Mouse (Mus musculus) neural tube, embryonic 14.5 days (tissue): ENCODE data around the gene Cd300lf. TPM values are rescaled to one million over a fixed set of nuclear protein-coding genes. Genes with fewer than 3 reads are reported as not detected.
A peak's percentile ranks its signal among the peaks of the same experiment; 100 is the strongest.

Experiments used
- ATAC-seq: fragments of 200-750 bp; cut with Nextera tagmentation; 2 replicates; pipeline ENCODE4 v1.8.0; 2017; ENCODE audit warnings: low read depth, mild to moderate bottlenecking, moderate TSS enrichment, moderate library complexity
- H3K27ac ChIP-seq: fragments of 300-500 bp; sonication (generic); 2 replicates; pipeline ENCODE4 v1.5.1; 2014; ENCODE audit warnings: low read depth, mild to moderate bottlenecking, control low read depth, low read length, moderate library complexity, mixed read lengths
- H3K27me3 ChIP-seq: fragments of 300-500 bp; sonication (generic); 2 replicates; pipeline ENCODE4 v1.6.1; 2014; ENCODE audit warnings: low read length; ENCODE audit not compliant: control insufficient read depth, insufficient read depth
- H3K36me3 ChIP-seq: fragments of 300-500 bp; sonication (generic); 2 replicates; pipeline ENCODE4 v1.6.1; 2014; ENCODE audit warnings: low read length, mixed read lengths; ENCODE audit not compliant: control insufficient read depth, insufficient read depth
- H3K4me1 ChIP-seq: fragments of 300-500 bp; sonication (generic); 2 replicates; pipeline ENCODE4 v1.6.1; 2014; ENCODE audit warnings: low read length; ENCODE audit not compliant: control insufficient read depth, insufficient read depth
- H3K4me2 ChIP-seq: fragments of 300-500 bp; sonication (generic); 2 replicates; pipeline ENCODE4 v1.6.1; 2014; ENCODE audit warnings: mild to moderate bottlenecking, low read depth, low read length, control low read depth
- H3K4me3 ChIP-seq: fragments of 300-500 bp; sonication (generic); 2 replicates; pipeline ENCODE4 v1.5.1; 2014; ENCODE audit warnings: low read depth, low read length, control low read depth, mixed read lengths
- H3K9ac ChIP-seq: fragments of 300-500 bp; sonication (generic); replicated peaks from 2 replicates; pipeline ENCODE4 v1.6.1; 2014; ENCODE audit warnings: low read depth, mild to moderate bottlenecking, control low read depth, low read length, mixed read lengths
- H3K9me3 ChIP-seq: fragments of 300-500 bp; sonication (generic); 2 replicates; pipeline ENCODE4 v1.6.1; 2016; ENCODE audit warnings: low read length; ENCODE audit not compliant: control insufficient read depth
- WGBS: fragments of 180-500 bp; shearing (Covaris S2); extraction: QIAGEN DNeasy Blood & Tissue Kit; methylation state at CpG from one replicate; pipeline ENCODE4 v1.1.7; 2014; 5-methylcytosine and 5-hydroxymethylcytosine counted together
- polyA plus RNA-seq: library from polyadenylated mRNA; unstranded; fragments of >200 nt; fragmentation: Nextera tagmentation; extraction: Ambion mirVana; gene quantifications from 2 replicates; pipeline ENCODE4 v1.2.1, GENCODE M21; 2014

Gene Cd300lf
- polyA plus RNA-seq, 1 experiment from 2014 or later, result 0.11 TPM

GRCm38 (mm10) chr11:115172825-115173287 is 39.1 kb upstream of the Cd300lf start:
- Histone ChIP-seq H3K27me3 (no peaks in the 10 kb centered on the region), H3K9ac (no peak overlapping the region), H3K36me3 (no peaks in the 10 kb centered on the region), H3K9me3 (no peaks in the 10 kb centered on the region), H3K4me2 (no peak overlapping the region), H3K27ac (no peak overlapping the region), H3K4me1 (peaks cover 19% of the 10 kb centered on the region), H3K4me3 (no peak overlapping the region)
- 33% methylated on average over 4 of the region's 4 CpGs for WGBS
- no peak for ATAC-seq

- ATAC-seq, result no peak
- H3K4me2 ChIP-seq, result no peak overlapping the region
- H3K27ac ChIP-seq, result no peak overlapping the region
- no peak overlapping the region for H3K4me3 ChIP-seq
- no peak overlapping the region for H3K9ac ChIP-seq
- WGBS, result 27% methylated on average over 8 of the region's 8 CpGs
- no peaks in the 10 kb centered on the region for H3K27me3 ChIP-seq
- no peaks in the 10 kb centered on the region for H3K9me3 ChIP-seq
- no peaks in the 10 kb centered on the region for H3K36me3 ChIP-seq
- peaks cover 19% of the 10 kb centered on the region for H3K4me1 ChIP-seq
These were observed 37.3 kb upstream of the Cd300lf start for GRCm38 (mm10) chr11:115171125-115171524.

GRCm38 (mm10) chr11:115169430-115169829 is 35.6 kb upstream of the Cd300lf start:
- Histone ChIP-seq H3K36me3 (no peaks in the 10 kb centered on the region), H3K9me3 (no peaks in the 10 kb centered on the region), H3K4me3 (no peak overlapping the region), H3K27ac (no peak overlapping the region), H3K4me1 (peaks cover 21% of the 10 kb centered on the region), H3K9ac (no peak overlapping the region), H3K4me2 (no peak overlapping the region), H3K27me3 (no peaks in the 10 kb centered on the region)
- 90% methylated on average over 4 of the region's 4 CpGs for WGBS
- ATAC-seq, result no peak

DNA sequence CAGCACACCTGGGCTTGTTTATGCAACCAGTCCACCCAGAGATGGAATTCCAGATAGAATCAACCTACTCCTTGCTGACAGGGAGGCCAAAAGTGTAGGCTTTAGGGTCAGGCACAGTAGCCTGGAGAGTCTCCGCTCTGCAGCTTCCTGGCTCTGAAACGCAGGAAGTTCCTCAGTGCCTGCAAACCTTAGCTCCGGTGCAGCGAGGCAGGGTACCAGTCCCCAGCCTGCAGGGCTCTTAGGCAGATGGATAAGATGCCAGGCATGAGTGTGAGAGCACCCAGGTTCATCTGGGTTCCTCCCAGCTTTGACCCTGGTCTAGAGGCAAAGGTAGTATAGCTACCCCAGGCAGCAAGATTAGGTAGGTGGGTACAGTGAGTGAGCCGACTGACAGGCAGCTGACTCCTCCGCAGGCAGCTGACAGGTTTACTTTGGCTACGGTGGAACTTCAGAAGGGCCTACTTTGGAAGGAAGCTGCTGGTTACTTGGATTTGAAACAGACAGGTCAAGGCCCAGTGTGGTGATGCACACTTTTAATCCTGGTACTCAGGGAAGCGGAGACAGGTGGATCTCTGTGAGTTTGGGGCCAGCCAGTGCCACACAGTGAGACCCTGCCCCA is 33.9 kb upstream of the Cd300lf start:
- H3K27me3 ChIP-seq, result peaks cover 11% of the 10 kb centered on the region

GRCm38 (mm10) chr11:115166776-115167175 is 33.0 kb upstream of the Cd300lf start:
- 82% methylated on average over 3 of the region's 3 CpGs for WGBS
- Histone ChIP-seq H3K4me1 (peaks cover 19% of the 10 kb centered on the region), H3K36me3 (no peaks in the 10 kb centered on the region), H3K9me3 (no peaks in the 10 kb centered on the region), H3K4me2 (no peak overlapping the region), H3K4me3 (no peak overlapping the region), H3K9ac (no peak overlapping the region), H3K27me3 (peaks cover 11% of the 10 kb centered on the region), H3K27ac (no peak overlapping the region)
- ATAC-seq, result no peak

More for the DNA sequence above, 33.9 kb upstream of the Cd300lf start:
- H3K9me3 ChIP-seq, result no peaks in the 10 kb centered on the region
- no peak overlapping the region for H3K4me3 ChIP-seq
- H3K4me1 ChIP-seq, result peaks cover 27% of the 10 kb centered on the region
- no peak overlapping the region for H3K9ac ChIP-seq
- H3K4me2 ChIP-seq, result no peak overlapping the region
- ATAC-seq, result no peak
- WGBS, result 84% methylated on average over 8 of the region's 8 CpGs
- no peaks in the 10 kb centered on the region for H3K36me3 ChIP-seq
- H3K27ac ChIP-seq, result no peak overlapping the region

DNA sequence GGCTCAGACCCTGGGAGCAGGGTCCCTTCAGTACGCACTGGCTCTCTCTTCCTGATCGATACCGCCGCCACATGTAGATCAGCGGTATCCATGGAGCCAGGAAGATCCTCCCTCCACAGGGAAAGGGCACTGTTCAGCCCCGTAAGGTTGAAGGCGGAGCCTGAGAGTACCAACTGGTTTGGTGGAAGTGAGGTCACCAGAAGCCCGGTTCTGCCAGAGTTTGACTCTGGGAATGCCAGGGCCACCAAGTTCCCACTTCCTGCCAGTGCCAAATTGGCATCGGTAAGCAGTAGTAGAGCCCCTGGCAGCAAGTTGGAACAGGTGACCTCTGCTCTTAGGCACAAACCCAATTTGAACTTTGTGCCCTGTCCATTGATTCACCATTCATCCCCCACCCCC is 31.2 kb upstream of the Cd300lf start:
- no peak for ATAC-seq
- peaks cover 18% of the 10 kb centered on the region for H3K4me1 ChIP-seq
- H3K4me2 ChIP-seq, result peak overlapping the region; percentile 62
- WGBS, result 3% methylated on average over 9 of the region's 9 CpGs
- peaks cover 11% of the 10 kb centered on the region for H3K27me3 ChIP-seq
- no peaks in the 10 kb centered on the region for H3K9me3 ChIP-seq
- no peak overlapping the region for H3K27ac ChIP-seq
- peak overlapping the region; percentile 59 for H3K4me3 ChIP-seq
- peak overlapping the region; percentile 32; the same call in 1 of the 2 replicates for H3K9ac ChIP-seq
- H3K36me3 ChIP-seq, result no peaks in the 10 kb centered on the region

DNA sequence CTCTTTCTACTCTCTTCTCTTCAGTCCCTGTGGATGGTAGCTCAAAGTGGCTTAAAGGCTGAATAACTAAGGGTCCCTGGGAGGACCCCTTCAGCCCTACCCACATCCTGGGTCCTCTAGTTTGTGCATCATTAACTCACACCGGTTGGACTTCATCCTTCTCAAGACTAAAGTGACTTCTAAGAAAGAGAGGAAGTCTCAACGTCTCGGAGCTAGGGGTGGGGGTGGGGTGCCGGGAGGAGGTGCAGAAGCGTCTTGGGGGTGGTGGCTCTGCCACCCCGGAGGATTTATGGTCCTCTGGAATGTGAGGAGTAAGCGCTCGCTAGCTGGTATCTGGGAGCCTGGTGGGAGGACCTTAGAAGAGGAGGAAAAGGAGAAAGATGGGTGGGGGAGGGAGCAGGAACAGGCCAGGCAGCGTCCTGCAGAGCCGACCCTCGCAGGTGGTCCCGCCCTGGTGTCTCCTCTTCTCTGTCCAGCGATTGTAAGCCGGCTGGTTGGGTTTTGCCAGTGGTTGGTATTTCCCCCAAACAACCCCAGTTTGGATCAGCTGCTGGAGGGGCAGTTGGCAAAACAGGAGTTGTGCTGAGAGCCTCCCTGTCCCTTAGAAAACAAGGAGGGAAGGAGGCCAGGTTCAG is 30.7 kb upstream of the Cd300lf start:
- H3K27me3 ChIP-seq, result peaks cover 11% of the 10 kb centered on the region
- H3K9me3 ChIP-seq, result no peaks in the 10 kb centered on the region
- peak overlapping the region; percentile 62 for H3K4me2 ChIP-seq
- under 1% methylated on average over 14 of the region's 14 CpGs for WGBS
- ATAC-seq, result no peak; the same call in 1 of the 2 replicates
- H3K4me1 ChIP-seq, result peaks cover 18% of the 10 kb centered on the region
- no peaks in the 10 kb centered on the region for H3K36me3 ChIP-seq
- peak overlapping the region; percentile 59 for H3K4me3 ChIP-seq
- peak overlapping the region; percentile 54 for H3K9ac ChIP-seq
- H3K27ac ChIP-seq, result no peak overlapping the region

GRCm38 (mm10) chr11:115163568-115164150 is 29.9 kb upstream of the Cd300lf start:
- H3K36me3 ChIP-seq, result no peaks in the 10 kb centered on the region
- peaks cover 18% of the 10 kb centered on the region for H3K4me1 ChIP-seq
- H3K27me3 ChIP-seq, result peaks cover 11% of the 10 kb centered on the region
- H3K9ac ChIP-seq, result peak overlapping the region; percentile 54
- H3K4me2 ChIP-seq, result peak overlapping the region; percentile 62
- H3K4me3 ChIP-seq, result peak overlapping the region; percentile 59
- 0 out of 2 replicates have a peak, but pooled peaks have one; percentile 30 for ATAC-seq
- H3K9me3 ChIP-seq, result no peaks in the 10 kb centered on the region
- under 1% methylated on average over 47 of the region's 47 CpGs for WGBS
- peak overlapping the region; percentile 10; the same call in 1 of the 2 replicates for H3K27ac ChIP-seq
